Mouse (Mus musculus) layer of hippocampus, adult 18-20 months (tissue): ENCODE results near the gene H2al2a. TPM values are rescaled to one million over a fixed set of nuclear protein-coding genes. Genes with fewer than 3 reads are reported as not detected.
"Not testable (repeated sequence)": the region's sequence is repeated elsewhere in the genome, so short reads cannot be mapped to it uniquely, and the experiment has no call there.

ENCODE experiments used
- DNase-seq, 2 experiments: peaks; one replicate each; pipeline ENCODE4 v3.0.0; 2022; ENCODE audit warnings: low spot score in 2 of 2
- total RNA-seq, 2 experiments: library from RNA; stranded (reverse); gene quantifications; 2 replicates each; pipeline ENCODE4 v1.2.3; 2021

H2al2a gene
- total RNA-seq, 2 experiments from 2014 or later: not detected

- not testable (repeated sequence) for DNase-seq
Measured at GRCm38 (mm10) chr2:17977645-17978044, 19.1 kb downstream of the H2al2a start.

GRCm38 (mm10) chr2:17975601-17976327, 21.0 kb downstream of the H2al2a start:
- no peak for DNase-seq

- no peak for DNase-seq
Measured at GRCm38 (mm10) chr2:17973868-17974440, 22.8 kb downstream of the H2al2a start.

GRCm38 (mm10) chr2:17973246-17973645, 23.5 kb downstream of the H2al2a start:
- no peak for DNase-seq

- no peak for DNase-seq
Measured at GRCm38 (mm10) chr2:17972843-17973242, 23.9 kb downstream of the H2al2a start.

GRCm38 (mm10) chr2:17971407-17971806, 25.4 kb downstream of the H2al2a start:
- DNase-seq: no peak

- no peak for DNase-seq
Measured at GRCm38 (mm10) chr2:17970662-17971061, 26.1 kb downstream of the H2al2a start.

GRCm38 (mm10) chr2:17970187-17970586, 26.6 kb downstream of the H2al2a start:
- DNase-seq: no peak

- DNase-seq: no peak
Measured at GRCm38 (mm10) chr2:17968571-17968970, 28.2 kb downstream of the H2al2a start.

GRCm38 (mm10) chr2:17968037-17968436, 28.7 kb downstream of the H2al2a start:
- DNase-seq: not testable (repeated sequence)

GRCm38 (mm10) chr2:17959501-17959900, 37.3 kb downstream of the H2al2a start:
- DNase-seq: no peak

- DNase-seq: no peak
Measured at GRCm38 (mm10) chr2:17946875-17947274, 49.9 kb downstream of the H2al2a start.

Other genes starting within 250 kb of the H2al2a start
- gene A930004D18Rik, start 40.8 kb upstream of the H2al2a start, total RNA-seq: 1 to 10 TPM; 3.5 to 5.0 TPM
- gene Skida1, start 52.1 kb upstream of the H2al2a start, total RNA-seq: 10 to 100 TPM; 15.6 to 16.0 TPM
- gene Mllt10, start 58.3 kb upstream of the H2al2a start, total RNA-seq: 10 to 100 TPM; 51.7 to 59.6 TPM